Mouse (Mus musculus) kidney, adult 2 months (tissue): Measurements from ENCODE around the gene Sft2d2. TPM values are rescaled to one million over a fixed set of nuclear protein-coding genes. Genes with fewer than 3 reads are reported as not detected.

Source experiments
- DNase-seq: peaks from one replicate; pipeline ENCODE4 v3.0.0; 2021
- H3K27ac ChIP-seq: fragments of 200-500 bp; 2 replicates; pipeline ENCODE4 v1.5.1; 2012; ENCODE audit warnings: low read depth, low read length, control low read depth, inconsistent platforms; ENCODE audit not compliant: insufficient read depth
- H3K27me3 ChIP-seq: fragments of 200-500 bp; replicated peaks from 2 replicates; pipeline ENCODE4 v1.6.1; 2012; ENCODE audit warnings: mild to moderate bottlenecking, moderate library complexity, low read length, inconsistent platforms; ENCODE audit not compliant: control insufficient read depth, insufficient read depth
- H3K36me3 ChIP-seq: fragments of 200-500 bp; 2 replicates; pipeline ENCODE4 v1.6.1; 2012; ENCODE audit warnings: mild to moderate bottlenecking, moderate library complexity, low read length, inconsistent platforms; ENCODE audit not compliant: control insufficient read depth, insufficient read depth
- H3K4me1 ChIP-seq: fragments of 200-500 bp; 2 replicates; pipeline ENCODE4 v1.6.1; 2011; ENCODE audit warnings: low read length; ENCODE audit not compliant: control insufficient read depth, insufficient read depth
- H3K4me3 ChIP-seq: fragments of 200-500 bp; 2 replicates; pipeline ENCODE4 v1.5.1; 2011; ENCODE audit warnings: mild to moderate bottlenecking, low read depth, low read length, control low read depth; ENCODE audit not compliant: insufficient read depth
- CTCF ChIP-seq: fragments of 200-500 bp; conservative IDR thresholded peaks from 2 replicates; pipeline ENCODE4 v1.5.1; 2011; ENCODE audit warnings: low read depth, mild to moderate bottlenecking, control low read depth, low read length, moderate library complexity, mixed read lengths; ENCODE audit not compliant: insufficient read depth, insufficient read length
- POLR2A ChIP-seq: fragments of 200-500 bp; IDR thresholded peaks from one replicate; pipeline ENCODE4 v1.6.1; 2011; ENCODE audit warnings: low read depth, low read length, control low read depth
- WGBS: fragments of 180-500 bp; shearing (Covaris S2); methylation state at CpG from one replicate; pipeline ENCODE4 v1.1.7; 2018; 5-methylcytosine and 5-hydroxymethylcytosine counted together
- polyA plus RNA-seq: library from polyadenylated mRNA; depleted of rRNA; stranded (reverse); fragments of >200 nt; gene quantifications from 2 replicates; pipeline ENCODE4 v1.2.3, GENCODE M21; 2012; rRNA removed

Gene Sft2d2
- polyA plus RNA-seq, 1 experiment = 52.7 TPM

- WGBS = 61% methylated on average over 5 of the region's 5 CpGs
- Histone ChIP-seq H3K4me3 (no peak overlapping the region), H3K36me3 (no peaks in the 10 kb centered on the region), H3K27ac (no peak overlapping the region), H3K27me3 (no peaks in the 10 kb centered on the region), H3K4me1 (no peaks in the 10 kb centered on the region; the same call in 1 of the 2 replicates)
- DNase-seq = no peak
- no peak for TF ChIP-seq POLR2A
- TF ChIP-seq CTCF = no peak
These were observed 61.0 kb downstream of the Sft2d2 start for GRCm38 (mm10) chr1:165133279-165133678.

- no peak overlapping the region for H3K4me3 ChIP-seq
- H3K36me3 ChIP-seq = no peaks in the 10 kb centered on the region
- no peaks in the 10 kb centered on the region for H3K27me3 ChIP-seq
- TF ChIP-seq CTCF = peak; percentile 76
- TF ChIP-seq POLR2A = no peak
- peak; percentile 82 for DNase-seq
- WGBS = 64% methylated on average over 14 of the region's 14 CpGs
- no peak overlapping the region for H3K27ac ChIP-seq
- no peaks in the 10 kb centered on the region; the same call in 1 of the 2 replicates for H3K4me1 ChIP-seq
These were observed 61.9 kb downstream of the Sft2d2 start for GRCm38 (mm10) chr1:165132187-165132877.

- no peak for TF ChIP-seq POLR2A
- no peak for TF ChIP-seq CTCF
- no peaks in the 10 kb centered on the region for H3K27me3 ChIP-seq
- H3K4me1 ChIP-seq = no peaks in the 10 kb centered on the region; the same call in 1 of the 2 replicates
- no peak for DNase-seq
- H3K36me3 ChIP-seq = no peaks in the 10 kb centered on the region
- no peak overlapping the region for H3K4me3 ChIP-seq
- no peak overlapping the region for H3K27ac ChIP-seq
- 63% methylated on average over 5 of the region's 5 CpGs for WGBS
These were observed 64.7 kb downstream of the Sft2d2 start for GRCm38 (mm10) chr1:165129573-165129972.

Other genes with a start within 250 kb of the Sft2d2 start
- gene Tbx19, start 33.7 kb downstream of the Sft2d2 start, polyA plus RNA-seq = not detected in 2 replicates
- gene Tiprl, start 42.6 kb upstream of the Sft2d2 start, polyA plus RNA-seq = 21.0 and 23.2 TPM in 2 replicates
- gene Gpr161, start 101.4 kb upstream of the Sft2d2 start, polyA plus RNA-seq = 1.4 and 1.7 TPM in 2 replicates